Comparison of ENCODE assay signal across 8 mouse cellular contexts in the genomic region with DNA sequence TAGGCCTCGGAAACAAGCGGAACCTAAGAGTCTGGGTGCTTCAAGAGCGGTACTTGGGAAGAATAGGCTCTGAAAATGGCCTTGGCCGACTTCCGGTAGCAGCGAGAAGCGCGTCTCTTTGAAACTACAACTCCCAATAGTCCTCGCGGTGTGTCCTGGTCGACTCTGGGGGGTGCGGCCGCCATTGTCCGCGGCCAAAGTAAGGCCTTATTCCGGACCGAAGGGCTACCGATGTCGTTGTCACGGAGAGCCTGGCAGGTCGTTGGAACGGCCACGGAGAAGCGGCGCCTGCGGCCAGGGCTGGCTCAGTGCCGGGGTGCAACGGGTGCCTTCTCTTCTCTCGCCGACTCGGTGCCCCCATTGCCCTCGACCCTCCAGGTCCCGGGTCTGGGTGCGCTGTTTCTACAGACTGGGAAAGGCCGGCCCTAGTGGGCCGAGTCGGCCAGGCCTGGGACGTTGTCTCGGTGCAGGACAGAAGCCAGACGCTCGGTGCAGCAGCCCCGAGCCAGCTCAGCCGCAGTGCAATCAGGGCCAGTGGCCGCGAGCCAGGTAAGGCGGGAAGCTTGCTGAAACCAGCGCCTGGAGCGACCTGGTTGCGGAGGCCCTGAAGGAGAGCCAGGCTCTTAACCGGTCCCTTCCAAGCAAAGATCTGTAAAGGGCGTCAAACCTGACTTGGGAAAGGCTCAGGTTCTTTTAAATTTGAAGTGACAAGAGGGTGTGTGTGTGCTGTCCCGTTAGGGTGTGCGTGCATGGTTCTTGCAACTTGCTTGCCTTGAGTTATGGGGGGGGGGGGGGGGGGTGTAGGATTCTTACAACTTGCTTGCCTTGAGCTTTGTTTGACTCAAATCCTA. TPM values are rescaled to one million over a fixed set of nuclear protein-coding genes. Genes with fewer than 3 reads are reported as not detected.
A peak's percentile ranks its signal among the peaks of the same experiment; 100 is the strongest.
DNase-seq lines count a peak whose midpoint lies in the region; ATAC-seq and TF ChIP-seq lines count a peak whose summit lies in the region.

A gene (plus strand): TSS at position 136 of the 851 bp plus-strand sequence.

- peaks cover 39% of the 10 kb centered on the region for H3K36me3 ChIP-seq in forebrain, embryonic 10.5 days (replicated peaks)
- H3K36me3 ChIP-seq in heart, embryonic 15.5 days: peaks cover 30% of the 10 kb centered on the region
- peaks cover 12% of the 10 kb centered on the region for H3K36me3 ChIP-seq in liver, embryonic 14.5 days (replicated peaks; ENCODE audit: control insufficient read depth, insufficient read depth, low read depth)
- peaks cover 27% of the 10 kb centered on the region for H3K36me3 ChIP-seq in neural tube, embryonic 11.5 days (ENCODE audit: control insufficient read depth, insufficient read depth, low read length)
- peaks cover 14% of the 10 kb centered on the region for H3K36me3 ChIP-seq in stomach, postnatal 0 days (ENCODE audit: control insufficient read depth, insufficient read depth, low read length)

- peak; percentile 84 for DNase-seq in forebrain, embryonic 10.5 days (ENCODE audit: extremely low spot score, low spot score)
- DNase-seq in kidney, postnatal 25 days: peak; percentile 89 to 93
- DNase-seq in liver, embryonic 14.5 days (ENCODE audit: low read depth in 3 of 3, low spot score in 3 of 3): peak; percentile 62 to 67 (median 67)
- DNase-seq in neural tube, embryonic 11.5 days (ENCODE audit: low spot score): peak; percentile 88
- DNase-seq in stomach, postnatal 0 days (ENCODE audit: low spot score): peak; percentile 87

- ATAC-seq in CD4-positive, CD25-positive, alpha-beta regulatory T cell, adult 4 months: peak; percentile 97
- peak; percentile 95 for ATAC-seq in heart, embryonic 15.5 days (replicated peaks; ENCODE audit: insufficient number of reproducible peaks, insufficient read depth, low FRiP score, low read depth)
- ATAC-seq in liver, embryonic 14.5 days (ENCODE audit: insufficient read depth): peak; percentile 94
- peak; percentile 96 for ATAC-seq in neural tube, embryonic 11.5 days (ENCODE audit: insufficient read depth, low FRiP score, low TSS enrichment)
- peak; percentile 99 for ATAC-seq in stomach, postnatal 0 days (ENCODE audit: low FRiP score, low TSS enrichment)

- peak within 1 kb of the TSS; percentile 88 for H3K27ac ChIP-seq in brown adipose tissue, adult 24 weeks (replicated peaks; ENCODE audit: low read depth, low read length)
- H3K27ac ChIP-seq in forebrain, embryonic 10.5 days: peak within 1 kb of the TSS; percentile 93
- peak within 1 kb of the TSS; percentile 94 for H3K27ac ChIP-seq in heart, embryonic 15.5 days
- no peak within 1 kb of the TSS for H3K27ac ChIP-seq in liver, embryonic 14.5 days
- peak within 1 kb of the TSS; percentile 68 for H3K27ac ChIP-seq in neural tube, embryonic 11.5 days (ENCODE audit: low read depth, low read length)
- peak within 1 kb of the TSS; percentile 93 for H3K27ac ChIP-seq in stomach, postnatal 0 days (replicated peaks)

- no peaks in the 10 kb centered on the region for H3K4me1 ChIP-seq in brown adipose tissue, adult 24 weeks (ENCODE audit: control insufficient read depth, insufficient read depth, insufficient read length, low read length)
- no peaks in the 10 kb centered on the region for H3K4me1 ChIP-seq in forebrain, embryonic 10.5 days
- H3K4me1 ChIP-seq in heart, embryonic 15.5 days (replicated peaks): peaks cover 6% of the 10 kb centered on the region; the same call in 1 of the 2 replicates
- peaks cover 0 to 2% of the 10 kb centered on the region in 2 experiments; a peak in 2 of 4 replicates for H3K4me1 ChIP-seq in liver, embryonic 14.5 days (replicated peaks; ENCODE audit: control insufficient read depth in 2 of 2, insufficient read depth in 2 of 2, low read length in 1 of 2)
- no peaks in the 10 kb centered on the region for H3K4me1 ChIP-seq in neural tube, embryonic 11.5 days (ENCODE audit: control insufficient read depth, insufficient read depth, low read length)
- H3K4me1 ChIP-seq in stomach, postnatal 0 days (replicated peaks; ENCODE audit: control insufficient read depth, insufficient read depth): no peaks in the 10 kb centered on the region

- TF ChIP-seq CTCF in liver, embryonic 14.5 days (IDR thresholded peaks at IDR 0.05; ENCODE audit: low read depth): peak; percentile 15; the same call in 1 of the 2 replicates
- TF ChIP-seq CTCF in stomach, postnatal 0 days (IDR thresholded peaks at IDR 0.05; ENCODE audit: low read depth): no peak

- peak within 1 kb of the TSS; percentile 93 for H3K4me3 ChIP-seq in brown adipose tissue, adult 24 weeks (ENCODE audit: insufficient read depth, low read depth, low read length)
- peak within 1 kb of the TSS; percentile 90 for H3K4me3 ChIP-seq in forebrain, embryonic 10.5 days
- H3K4me3 ChIP-seq in heart, embryonic 15.5 days: peak within 1 kb of the TSS; percentile 91
- H3K4me3 ChIP-seq in liver, embryonic 14.5 days (ENCODE audit: insufficient read depth in 1 of 2, low read depth in 2 of 2, low read length in 2 of 2): peak within 1 kb of the TSS; percentile 74 to 85
- peak within 1 kb of the TSS; percentile 94 for H3K4me3 ChIP-seq in neural tube, embryonic 11.5 days (ENCODE audit: low read depth, low read length)
- peak within 1 kb of the TSS; percentile 98 for H3K4me3 ChIP-seq in stomach, postnatal 0 days (ENCODE audit: low read depth, low read length)

- WGBS in forebrain, embryonic 10.5 days: under 1% methylated on average over 53 of the region's 53 CpGs
- WGBS in heart, embryonic 15.5 days: under 1% methylated on average over 53 of the region's 53 CpGs
- under 1% methylated on average over 50 of the region's 53 CpGs for WGBS in liver, embryonic 14.5 days (ENCODE audit: insufficient replicate concordance)
- WGBS in neural tube, embryonic 11.5 days: under 1% methylated on average over 53 of the region's 53 CpGs
- WGBS in stomach, postnatal 0 days: under 1% methylated on average over 53 of the region's 53 CpGs

- peak within 1 kb of the TSS; percentile 94 for H3K9ac ChIP-seq in heart, embryonic 15.5 days
- peak within 1 kb of the TSS; percentile 63 for H3K9ac ChIP-seq in liver, embryonic 14.5 days (replicated peaks)
- peak within 1 kb of the TSS; percentile 98 for H3K9ac ChIP-seq in neural tube, embryonic 11.5 days (ENCODE audit: low read length)
- H3K9ac ChIP-seq in stomach, postnatal 0 days (ENCODE audit: low read length): peak within 1 kb of the TSS; percentile 98

- TF ChIP-seq EP300 in liver, embryonic 14.5 days (IDR thresholded peaks at IDR 0.05; ENCODE audit: low read depth): no peak
- no peak for TF ChIP-seq EP300 in stomach, postnatal 0 days (optimal IDR thresholded peaks at IDR 0.05)

- peaks cover 35% of the 10 kb centered on the region for H3K9me3 ChIP-seq in forebrain, embryonic 10.5 days
- H3K9me3 ChIP-seq in heart, embryonic 15.5 days (replicated peaks): no peaks in the 10 kb centered on the region
- H3K9me3 ChIP-seq in liver, embryonic 14.5 days (ENCODE audit: control insufficient read depth, low read length): no peaks in the 10 kb centered on the region
- H3K9me3 ChIP-seq in neural tube, embryonic 11.5 days (ENCODE audit: control insufficient read depth, low read length): peaks cover 11% of the 10 kb centered on the region
- no peaks in the 10 kb centered on the region for H3K9me3 ChIP-seq in stomach, postnatal 0 days (ENCODE audit: control insufficient read depth, low read length)

- peak within 1 kb of the TSS; percentile 63 for H3K4me2 ChIP-seq in heart, embryonic 15.5 days
- peak within 1 kb of the TSS; percentile 74 for H3K4me2 ChIP-seq in liver, embryonic 14.5 days (ENCODE audit: low read depth)
- peak within 1 kb of the TSS; percentile 48 for H3K4me2 ChIP-seq in neural tube, embryonic 11.5 days (ENCODE audit: low read depth)
- H3K4me2 ChIP-seq in stomach, postnatal 0 days (replicated peaks; ENCODE audit: low read depth): peak within 1 kb of the TSS; percentile 60

- H3K27me3 ChIP-seq in forebrain, embryonic 10.5 days (ENCODE audit: poor library complexity, severe bottlenecking): no peaks in the 10 kb centered on the region
- H3K27me3 ChIP-seq in heart, embryonic 15.5 days: no peaks in the 10 kb centered on the region
- no peaks in the 10 kb centered on the region for H3K27me3 ChIP-seq in liver, embryonic 14.5 days (ENCODE audit: control insufficient read depth, insufficient read depth, low read length)
- H3K27me3 ChIP-seq in neural tube, embryonic 11.5 days (ENCODE audit: control insufficient read depth, insufficient read depth, low read length): no peaks in the 10 kb centered on the region
- no peaks in the 10 kb centered on the region for H3K27me3 ChIP-seq in stomach, postnatal 0 days (ENCODE audit: control insufficient read depth, insufficient read depth, low read length)

RNA-seq across cellular contexts. Expression of the gene that starts here (rescaled TPM):
- polyA plus RNA-seq in CD4-positive, CD25-positive, alpha-beta regulatory T cell, adult 4 months (2017; shearing (Covaris generic)): 1 to 10 TPM; 7.8 to 8.3 TPM
- polyA plus RNA-seq in brown adipose tissue, adult 24 weeks (2012; ENCODE audit: insufficient read depth, insufficient read length, missing spikeins): 2.8 and 4.4 TPM in 2 replicates
- 32.5 and 33.3 TPM in 2 replicates for polyA plus RNA-seq in forebrain, embryonic 10.5 days (2016; fragmentation: Nextera tagmentation; extraction: Ambion mirVana)
- 13.6 and 14.2 TPM in 2 replicates for polyA plus RNA-seq in heart, embryonic 15.5 days (2015; fragmentation: Nextera tagmentation; extraction: Ambion mirVana)
- 0.89 and 1.3 TPM in 2 replicates for polyA plus RNA-seq in liver, embryonic 14.5 days (2012; rRNA removed)
- 3.3 and 3.6 TPM in 2 replicates for polyA plus RNA-seq in liver, embryonic 14.5 days (2014; fragmentation: Nextera tagmentation; extraction: Ambion mirVana)
- 46.7 and 48.0 TPM in 2 replicates for polyA plus RNA-seq in neural tube, embryonic 11.5 days (2014; fragmentation: Nextera tagmentation; extraction: Ambion mirVana)
- polyA plus RNA-seq in stomach, postnatal 0 days (2015; fragmentation: Nextera tagmentation; extraction: Ambion mirVana): 5.4 and 5.7 TPM in 2 replicates
